Mouse (Mus musculus) ES-E14 (cell line): ENCODE results near the gene Ppp1r13b. TPM values are rescaled to one million over a fixed set of nuclear protein-coding genes. Genes with fewer than 3 reads are reported as not detected.

Experiments used
- DNase-seq: peaks from one replicate; pipeline ENCODE4 v3.0.0-alpha.2; 2013; ENCODE audit warnings: low read depth, low spot score
- H3K27ac ChIP-seq: 2 replicates; pipeline ENCODE4 v1.5.1; 2012; ENCODE audit warnings: low read depth, mild to moderate bottlenecking, low read length, moderate library complexity, mixed read lengths; ENCODE audit not compliant: poor library complexity, insufficient read depth, severe bottlenecking
- H3K36me3 ChIP-seq: 2 replicates; pipeline ENCODE4 v1.6.1; 2012; ENCODE audit warnings: mild to moderate bottlenecking, low read length, moderate library complexity, mixed read lengths; ENCODE audit not compliant: control insufficient read depth, poor library complexity, insufficient read depth, severe bottlenecking
- H3K4me1 ChIP-seq, 2 experiments: fragments of 150-350 bp in 1 of 2; sonication (generic) in 1 of 2; 2 replicates each; pipeline ENCODE4 v1.6.1; 2012; ENCODE audit warnings: low read length in 2 of 2, mild to moderate bottlenecking in 1 of 2, mixed read lengths in 1 of 2; ENCODE audit not compliant: control insufficient read depth in 2 of 2, insufficient read depth in 2 of 2, poor library complexity in 1 of 2
- H3K4me3 ChIP-seq, 2 experiments: fragments of 150-350 bp in 1 of 2; sonication (generic) in 1 of 2; 2 replicates each; pipeline ENCODE4 v1.5.1; 2012; ENCODE audit warnings: low read length in 2 of 2, low read depth in 1 of 2, mild to moderate bottlenecking in 1 of 2, mixed read lengths in 1 of 2; ENCODE audit not compliant: insufficient read depth in 1 of 2, poor library complexity in 1 of 2, severe bottlenecking in 1 of 2
- H3K9ac ChIP-seq: 2 replicates; pipeline ENCODE4 v1.6.1; 2012; ENCODE audit warnings: low read depth, mild to moderate bottlenecking, low read length, mixed read lengths; ENCODE audit not compliant: poor library complexity, insufficient read depth, severe bottlenecking
- H3K9me3 ChIP-seq: fragments of 150-350 bp; sonication (generic); 2 replicates; pipeline ENCODE4 v1.6.1; 2012; ENCODE audit warnings: low read depth, mild to moderate bottlenecking, low read length; ENCODE audit not compliant: control insufficient read depth, insufficient read depth
- CHD2 ChIP-seq: IDR thresholded peaks from 2 replicates; pipeline ENCODE4 v1.6.1; 2014; ENCODE audit warnings: mild to moderate bottlenecking, low read depth, low read length, inconsistent platforms
- HCFC1 ChIP-seq: IDR thresholded peaks from 2 replicates; pipeline ENCODE4 v1.6.1; 2012; ENCODE audit warnings: low read length, inconsistent platforms, borderline replicate concordance; ENCODE audit not compliant: insufficient read depth
- MAFK ChIP-seq: IDR thresholded peaks from 2 replicates; pipeline ENCODE4 v1.6.1; 2014; ENCODE audit warnings: mild to moderate bottlenecking, low read depth, low read length, inconsistent platforms; ENCODE audit not compliant: insufficient read depth
- ZC3H11A ChIP-seq: IDR thresholded peaks from 2 replicates; pipeline ENCODE4 v1.6.1; 2012; ENCODE audit warnings: low read depth, mild to moderate bottlenecking, inconsistent platforms, low read length, borderline replicate concordance
- ZNF384 ChIP-seq: IDR thresholded peaks from 2 replicates; pipeline ENCODE4 v1.6.1; 2012; ENCODE audit warnings: low read depth, low read length, inconsistent platforms
- in situ Hi-C, 2 experiments: fragments of 600-800 bp; cut with MboI; formaldehyde crosslinking; loops; one replicate each; pipeline ENCODE4 v1.15.1; 2025; ENCODE audit warnings: low sequenced_read_pairs in 2 of 2, inconsistent platforms in 1 of 2; ENCODE audit not compliant: unreplicated experiment in 2 of 2
- total RNA-seq: library from RNA; depleted of rRNA; stranded (reverse); fragments of 300-350 nt; gene quantifications from 2 replicates; pipeline ENCODE4 v1.2.3, GENCODE M21; 2012

The Ppp1r13b gene
- total RNA-seq, 1 experiment: 4.4 TPM

DNA sequence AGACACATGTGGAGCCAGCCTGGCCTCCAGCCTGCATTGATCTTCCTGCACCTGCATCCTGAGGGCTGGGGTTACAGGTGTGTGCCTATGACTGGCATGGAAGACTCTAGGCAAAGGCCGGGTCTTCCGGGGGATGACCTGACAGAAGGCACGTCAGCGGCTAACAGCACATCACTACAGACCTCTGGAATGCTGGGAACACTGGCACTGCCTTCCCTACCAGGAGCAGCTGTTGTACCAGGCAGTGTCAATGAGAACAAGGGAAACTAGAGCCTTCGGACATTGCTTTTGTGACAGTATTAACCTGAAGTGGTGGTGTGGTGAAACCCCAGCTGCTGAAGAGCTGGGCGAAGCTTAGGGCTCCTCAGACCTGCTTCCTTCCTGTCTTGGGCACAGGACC is 99.1 kb downstream of the Ppp1r13b start:
- Histone ChIP-seq H3K4me1 (peaks cover 2 to 6% of the 10 kb centered on the region in 2 experiments; a peak in 1 of 4 replicates), H3K27ac (no peak overlapping the region), H3K9me3 (no peaks in the 10 kb centered on the region), H3K36me3 (peaks cover 48% of the 10 kb centered on the region), H3K4me3 (no peak overlapping the region), H3K9ac (no peak overlapping the region)
- TF ChIP-seq ZNF384 (no peak), HCFC1 (no peak), CHD2 (no peak), ZC3H11A (no peak), MAFK (no peak)
- DNase-seq: no peak
- in situ Hi-C loops: no loop called here

DNA sequence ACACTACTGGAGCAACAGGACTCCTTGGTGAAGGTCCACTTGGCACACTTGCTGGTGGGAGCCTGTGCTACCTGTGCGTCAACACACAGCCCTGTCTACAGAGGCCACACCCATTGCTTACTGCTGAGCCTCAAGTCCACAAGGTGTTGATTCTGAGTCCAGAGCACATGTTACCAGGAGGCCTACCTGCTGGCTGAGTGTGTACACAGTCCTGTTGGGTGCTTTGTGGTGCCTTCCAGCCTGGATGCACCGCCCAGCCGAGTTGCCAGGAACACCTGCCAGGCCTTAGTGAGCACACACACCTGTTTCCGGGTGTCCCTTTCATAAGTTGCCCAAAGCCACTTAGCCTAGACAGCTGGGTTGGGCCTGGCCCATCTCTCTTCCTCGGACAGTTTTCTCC is 104.4 kb downstream of the Ppp1r13b start:
- in situ Hi-C loops: no loop called here
- H3K36me3 ChIP-seq: peaks cover 61% of the 10 kb centered on the region
- H3K9ac ChIP-seq: no peak overlapping the region
- no peaks in the 10 kb centered on the region for H3K9me3 ChIP-seq
- H3K27ac ChIP-seq: no peak overlapping the region
- DNase-seq: no peak
- no peaks in the 10 kb centered on the region; a peak in 1 of 4 replicates for H3K4me1 ChIP-seq
- no peak for TF ChIP-seq CHD2
- TF ChIP-seq ZC3H11A: no peak
- H3K4me3 ChIP-seq: no peak overlapping the region

DNA sequence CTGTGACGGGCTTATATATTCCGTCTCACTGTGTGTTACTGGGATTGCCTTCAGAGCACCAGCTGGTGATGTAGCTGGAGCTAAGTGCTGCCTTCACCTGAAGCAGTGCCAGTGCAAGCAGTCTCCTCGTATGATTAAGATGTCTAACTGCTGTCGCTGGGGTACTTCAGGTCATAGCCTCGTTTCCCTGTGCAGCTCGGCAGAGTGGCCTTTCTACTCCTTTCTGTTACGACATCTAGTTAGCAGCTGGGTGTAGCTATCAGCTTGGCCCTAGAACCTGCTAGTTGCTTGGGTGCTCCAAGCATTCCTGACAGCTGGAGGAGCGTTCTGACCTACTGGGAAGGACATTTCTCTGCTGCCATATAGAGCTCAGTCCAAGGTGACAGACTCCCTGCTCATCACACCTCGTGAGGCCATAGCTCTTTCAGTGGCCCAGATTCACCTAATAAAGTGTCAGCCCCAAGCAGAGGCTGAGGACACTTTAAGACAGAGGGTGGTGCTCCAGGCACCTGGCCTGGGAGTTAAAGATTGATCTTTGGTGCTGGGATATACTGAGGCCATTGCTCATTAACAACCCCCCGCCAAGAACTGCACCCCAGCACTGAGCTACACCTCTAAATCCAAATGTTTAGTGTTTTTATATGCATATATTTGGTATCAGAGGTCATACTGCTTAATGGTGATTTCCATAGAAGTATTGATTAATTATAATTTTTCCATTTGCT is 107.3 kb downstream of the Ppp1r13b start:
- Histone ChIP-seq H3K4me3 (no peak overlapping the region), H3K9ac (no peak overlapping the region), H3K36me3 (peaks cover 50% of the 10 kb centered on the region), H3K4me1 (peaks cover 0 to 4% of the 10 kb centered on the region in 2 experiments; a peak in 1 of 4 replicates), H3K27ac (no peak overlapping the region), H3K9me3 (no peaks in the 10 kb centered on the region)
- TF ChIP-seq ZNF384: no peak
- no peak for TF ChIP-seq HCFC1
- TF ChIP-seq MAFK: no peak
- no peak for TF ChIP-seq CHD2
- no peak for TF ChIP-seq ZC3H11A
- in situ Hi-C loops: no loop called here
- no peak for DNase-seq

DNA sequence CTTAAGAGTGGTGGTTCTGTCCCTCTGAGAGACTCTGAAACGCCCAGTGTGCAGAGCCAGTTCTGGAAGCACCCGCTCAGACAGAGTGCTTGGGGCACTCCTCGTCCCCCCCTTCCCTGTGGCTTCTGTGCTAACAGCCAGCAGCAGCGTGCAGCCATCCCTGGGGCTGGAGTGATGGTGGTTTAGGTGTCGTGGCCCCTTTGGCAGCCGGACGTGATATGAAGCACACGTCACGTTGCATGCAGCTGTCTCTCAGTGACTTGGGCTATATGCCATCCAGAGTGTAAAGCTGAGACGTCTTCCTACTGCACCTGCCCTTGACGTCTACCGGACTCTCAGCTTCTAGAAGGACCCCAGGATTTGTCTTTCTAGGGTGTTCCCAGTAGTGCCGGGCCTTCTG is 109.4 kb downstream of the Ppp1r13b start:
- Histone ChIP-seq H3K4me3 (no peak overlapping the region), H3K9me3 (no peaks in the 10 kb centered on the region), H3K4me1 (peaks cover 0 to 6% of the 10 kb centered on the region in 2 experiments; a peak in 2 of 4 replicates), H3K27ac (no peak overlapping the region), H3K36me3 (peaks cover 29% of the 10 kb centered on the region; the same call in 1 of the 2 replicates), H3K9ac (no peak overlapping the region)
- in situ Hi-C loops: no loop called here
- DNase-seq: no peak
- TF ChIP-seq ZNF384 (no peak), ZC3H11A (no peak), HCFC1 (no peak), MAFK (no peak), CHD2 (no peak)

DNA sequence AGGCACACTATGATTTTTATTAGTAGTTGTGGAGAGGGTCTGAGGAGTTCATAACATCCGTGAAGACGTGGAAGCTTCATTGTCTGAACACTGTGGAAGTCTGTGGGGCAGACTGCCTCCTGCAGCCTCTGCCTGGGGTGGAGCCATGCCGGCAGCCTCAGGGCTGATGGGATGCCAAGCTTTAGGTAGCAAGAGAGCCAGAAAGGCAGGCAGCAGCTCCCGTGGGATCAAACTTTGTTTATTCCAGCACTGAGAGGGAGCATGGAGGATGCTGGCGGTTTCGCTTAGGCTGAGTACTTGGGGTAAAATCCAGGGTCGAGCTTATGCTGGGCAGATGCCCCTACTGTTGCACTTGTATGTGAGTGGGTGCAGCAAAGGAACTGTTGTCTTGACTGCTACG is 110.7 kb downstream of the Ppp1r13b start:
- no peaks in the 10 kb centered on the region for H3K9me3 ChIP-seq
- no peak for DNase-seq
- H3K4me1 ChIP-seq: peaks cover 0 to 9% of the 10 kb centered on the region in 2 experiments; a peak in 2 of 4 replicates
- in situ Hi-C loops: no loop called here
- H3K4me3 ChIP-seq: no peak overlapping the region
- H3K9ac ChIP-seq: no peak overlapping the region
- H3K27ac ChIP-seq: no peak overlapping the region
- TF ChIP-seq ZNF384 (no peak), CHD2 (no peak), HCFC1 (no peak), ZC3H11A (no peak), MAFK (no peak)
- H3K36me3 ChIP-seq: peaks cover 20% of the 10 kb centered on the region; the same call in 1 of the 2 replicates
